Mouse (Mus musculus) G1E (cell line): ENCODE results near the gene Gm4450.
"Not testable (repeated sequence)": the region's sequence is repeated elsewhere in the genome, so short reads cannot be mapped to it uniquely, and the experiment has no call there.

ENCODE experiments used
- CTCF ChIP-seq: IDR thresholded peaks from 2 replicates; pipeline ENCODE4 v1.5.1; 2012; ENCODE audit warnings: low read depth, low read length, inconsistent platforms, mixed read lengths
- TAL1 ChIP-seq: conservative IDR thresholded peaks from 2 replicates; pipeline ENCODE4 v1.6.1; 2012; ENCODE audit warnings: low read depth, low read length, inconsistent platforms, mixed read lengths

GRCm38 (mm10) chr3:98457026-98457425 is at the start of gene Gm4450:
- not testable (repeated sequence) for TF ChIP-seq TAL1, CTCF
